Mouse (Mus musculus) heart, postnatal 0 days (tissue): ENCODE data around the gene Nrf1. TPM values are rescaled to one million over a fixed set of nuclear protein-coding genes. Genes with fewer than 3 reads are reported as not detected.

ENCODE experiments used
- ATAC-seq: fragments of 200-750 bp; cut with Nextera tagmentation; 2 replicates; pipeline ENCODE4 v1.8.0; 2017; ENCODE audit warnings: low read depth, moderate number of reproducible peaks, moderate library complexity; ENCODE audit not compliant: insufficient read depth
- DNase-seq: peaks from one replicate; pipeline ENCODE4 v3.0.0-alpha.2; 2016; ENCODE audit warnings: low spot score
- H3K27ac ChIP-seq: fragments of 300-500 bp; sonication (generic); 2 replicates; pipeline ENCODE4 v1.5.1; 2014; ENCODE audit warnings: low read depth, mild to moderate bottlenecking
- H3K27me3 ChIP-seq: fragments of 300-500 bp; sonication (generic); 2 replicates; pipeline ENCODE4 v1.6.1; 2014; ENCODE audit warnings: low read length, mixed read lengths; ENCODE audit not compliant: control insufficient read depth, insufficient read depth
- H3K36me3 ChIP-seq: fragments of 300-500 bp; sonication (generic); replicated peaks from 2 replicates; pipeline ENCODE4 v1.6.1; 2014; ENCODE audit warnings: low read length, mixed read lengths; ENCODE audit not compliant: control insufficient read depth, insufficient read depth
- H3K4me1 ChIP-seq: fragments of 300-500 bp; sonication (generic); 2 replicates; pipeline ENCODE4 v1.6.1; 2014; ENCODE audit warnings: antibody characterized with exemption; ENCODE audit not compliant: control insufficient read depth, insufficient read depth
- H3K4me2 ChIP-seq: fragments of 300-500 bp; sonication (generic); 2 replicates; pipeline ENCODE4 v1.6.1; 2014; ENCODE audit warnings: low read depth, mild to moderate bottlenecking, low read length, moderate library complexity
- H3K4me3 ChIP-seq: fragments of 300-500 bp; sonication (generic); 2 replicates; pipeline ENCODE4 v1.5.1; 2014; ENCODE audit warnings: low read depth, low read length
- H3K9ac ChIP-seq: fragments of 300-500 bp; sonication (generic); replicated peaks from 2 replicates; pipeline ENCODE4 v1.6.1; 2014; ENCODE audit warnings: low read depth, low read length, mixed read lengths
- H3K9me3 ChIP-seq: fragments of 300-500 bp; sonication (generic); replicated peaks from 2 replicates; pipeline ENCODE4 v1.6.1; 2016; ENCODE audit warnings: low read length; ENCODE audit not compliant: control insufficient read depth
- CTCF ChIP-seq: IDR thresholded peaks from 2 replicates; pipeline ENCODE4 v1.5.1; 2016; ENCODE audit warnings: antibody characterized with exemption, control low read depth, low read depth
- EP300 ChIP-seq: IDR thresholded peaks from 2 replicates; pipeline ENCODE4 v1.6.1; 2016; ENCODE audit warnings: antibody characterized with exemption, low read depth
- WGBS: fragments of 180-500 bp; shearing (Covaris S2); extraction: QIAGEN DNeasy Blood & Tissue Kit; methylation state at CpG from one replicate; pipeline ENCODE4 v1.1.7; 2014; 5-methylcytosine and 5-hydroxymethylcytosine counted together
- microRNA counts: library from miRNA; unstranded; fragments of <30 nt; microRNA quantifications from one replicate; lab custom pipeline; 2015
- microRNA-seq: library from miRNA; unstranded; fragments of <30 nt; microRNA quantifications from one replicate; pipeline ENCODE4, GENCODE M21; 2016
- polyA plus RNA-seq: library from polyadenylated mRNA; unstranded; fragments of >200 nt; fragmentation: Nextera tagmentation; extraction: Ambion mirVana; gene quantifications from 2 replicates; pipeline ENCODE4 v1.2.1, GENCODE M21; 2015
- total RNA-seq: library from RNA; depleted of rRNA; stranded (reverse); fragments of >200 nt; gene quantifications from 2 replicates; pipeline ENCODE4 v1.2.3, GENCODE M21; 2014; ENCODE audit warnings: low replicate concordance; rRNA removed

Nrf1 gene
- total and polyA plus RNA-seq, 2 experiments from 2014 or later = 14.1 to 90.1 TPM

- no peak overlapping the region for H3K4me2 ChIP-seq
- no peak overlapping the region for H3K27ac ChIP-seq
- no peak overlapping the region for H3K9ac ChIP-seq
- ATAC-seq (no peak), DNase-seq (no peak)
- WGBS = 58% methylated on average over 4 of the region's 4 CpGs
- no peak overlapping the region for H3K4me3 ChIP-seq
- TF ChIP-seq CTCF (no peak), EP300 (no peak)
- peaks cover 49% of the 10 kb centered on the region for H3K27me3 ChIP-seq
- no peaks in the 10 kb centered on the region for H3K4me1 ChIP-seq
- peaks cover 6% of the 10 kb centered on the region; the same call in 1 of the 2 replicates for H3K9me3 ChIP-seq
- no peaks in the 10 kb centered on the region for H3K36me3 ChIP-seq
These were observed 135.8 kb downstream of the Nrf1 start for GRCm38 (mm10) chr6:30183624-30184023.

- Histone ChIP-seq H3K27me3 (no peaks in the 10 kb centered on the region), H3K4me2 (no peak overlapping the region), H3K27ac (no peak overlapping the region), H3K4me1 (no peaks in the 10 kb centered on the region), H3K4me3 (no peak overlapping the region), H3K9ac (no peak overlapping the region), H3K9me3 (no peaks in the 10 kb centered on the region), H3K36me3 (no peaks in the 10 kb centered on the region)
- 72% methylated on average over 11 of the region's 11 CpGs for WGBS
- DNase-seq (no peak), ATAC-seq (no peak)
- TF ChIP-seq EP300 = no peak
- no peak for TF ChIP-seq CTCF
These were observed 147.9 kb downstream of the Nrf1 start for GRCm38 (mm10) chr6:30195656-30196055.

DNA sequence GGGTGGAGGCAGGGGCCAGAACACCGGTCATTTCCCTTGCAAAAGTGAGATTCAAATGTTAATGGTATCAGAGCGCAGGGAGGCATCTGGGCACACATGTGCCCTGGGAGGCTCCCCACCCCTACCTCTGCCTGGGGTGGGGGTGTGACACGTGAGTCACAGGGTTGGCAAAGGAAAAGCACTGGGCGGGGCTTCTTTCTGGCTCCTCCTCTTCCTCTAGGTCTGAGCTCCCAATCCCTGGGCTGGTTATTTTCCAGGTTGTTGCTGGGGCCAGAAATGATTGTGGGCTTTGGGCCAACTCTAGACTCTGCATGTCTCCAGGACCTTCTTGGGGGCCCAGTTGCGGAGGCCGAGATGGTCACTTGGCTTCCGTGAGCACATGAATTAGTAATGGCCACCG is 148.4 kb downstream of the Nrf1 start:
- no peaks in the 10 kb centered on the region for H3K4me1 ChIP-seq
- TF ChIP-seq CTCF (no peak), EP300 (no peak)
- no peak overlapping the region for H3K27ac ChIP-seq
- WGBS = 72% methylated on average over 8 of the region's 8 CpGs
- no peak overlapping the region for H3K4me2 ChIP-seq
- H3K36me3 ChIP-seq = no peaks in the 10 kb centered on the region
- no peak for DNase-seq
- no peak for ATAC-seq
- no peak overlapping the region for H3K4me3 ChIP-seq
- no peaks in the 10 kb centered on the region for H3K27me3 ChIP-seq
- no peak overlapping the region for H3K9ac ChIP-seq
- no peaks in the 10 kb centered on the region for H3K9me3 ChIP-seq

MicroRNAs encoded within 50 kb of the gene (microRNA counts, 519-probe panel; counts per million panel counts)
- microRNA mmu-miR-182 (lab: Ali Mortazavi, UCI) (not detected), microRNA mmu-miR-183 (lab: Ali Mortazavi, UCI) (not detected), microRNA mmu-miR-96 (lab: Ali Mortazavi, UCI) (not detected)

Small RNAs within 50 kb of the gene (microRNA-seq; reads per million reads assigned to microRNA genes)
- gene Mir182 (36.2 reads per million, percentile 43 among the genes with 10 or more reads in this experiment), gene Mir183 (12.1 reads per million, percentile 33 among the genes with 10 or more reads in this experiment), gene Mir96 (12.1 reads per million, percentile 33 among the genes with 10 or more reads in this experiment)

Other genes starting within 250 kb of the Nrf1 start
- 144 and 168 TPM in 2 replicates for gene Strip2, start 131.0 kb upstream of the Nrf1 start, total RNA-seq
- gene Strip2, start 131.0 kb upstream of the Nrf1 start, polyA plus RNA-seq = 61.8 and 63.8 TPM in 2 replicates